Mouse (Mus musculus): ENCODE measurements around the gene Kdr. TPM values are rescaled to one million over a fixed set of nuclear protein-coding genes. Genes with fewer than 3 reads are reported as not detected.
"Not testable (repeated sequence)": the region's sequence is repeated elsewhere in the genome, so short reads cannot be mapped to it uniquely, and the experiment has no call there.

Kdr gene
- polyA plus RNA-seq, 1 experiment from 2014 or later, result 18.6 TPM

DNA sequence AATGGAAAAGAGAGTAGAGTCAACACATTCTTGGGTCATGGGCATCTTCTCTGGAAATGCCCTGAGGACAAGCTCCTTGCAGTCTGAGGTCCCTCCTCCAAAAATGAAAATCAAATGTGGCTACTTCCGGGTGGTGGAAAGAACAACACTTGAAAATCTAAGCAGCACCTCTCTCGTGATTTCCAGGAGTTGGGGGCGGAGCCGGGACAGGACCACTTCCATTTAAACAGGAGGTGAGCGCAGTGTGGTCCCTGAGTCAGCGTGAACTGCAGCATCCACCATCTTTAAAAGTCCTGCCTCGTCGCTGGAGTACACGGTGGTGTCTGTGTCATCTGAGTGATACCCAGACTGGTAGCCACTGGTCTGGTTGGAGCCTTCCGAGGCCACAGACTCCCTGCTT, 44.1 kb downstream of the Kdr start:
- H3K9ac ChIP-seq, result no peak overlapping the region
- peaks cover 37% of the 10 kb centered on the region for H3K4me1 ChIP-seq
- H3K36me3 ChIP-seq, result no peaks in the 10 kb centered on the region
- no peak overlapping the region for H3K4me2 ChIP-seq
- H3K27ac ChIP-seq, result no peak overlapping the region
- ATAC-seq, result no peak
- no peak overlapping the region for H3K4me3 ChIP-seq
- WGBS (ENCODE audit: insufficient replicate concordance), result 71% methylated on average over 10 of the region's 10 CpGs
- H3K9me3 ChIP-seq (replicated peaks), result no peaks in the 10 kb centered on the region
- H3K27me3 ChIP-seq (replicated peaks), result peaks cover 16% of the 10 kb centered on the region

DNA sequence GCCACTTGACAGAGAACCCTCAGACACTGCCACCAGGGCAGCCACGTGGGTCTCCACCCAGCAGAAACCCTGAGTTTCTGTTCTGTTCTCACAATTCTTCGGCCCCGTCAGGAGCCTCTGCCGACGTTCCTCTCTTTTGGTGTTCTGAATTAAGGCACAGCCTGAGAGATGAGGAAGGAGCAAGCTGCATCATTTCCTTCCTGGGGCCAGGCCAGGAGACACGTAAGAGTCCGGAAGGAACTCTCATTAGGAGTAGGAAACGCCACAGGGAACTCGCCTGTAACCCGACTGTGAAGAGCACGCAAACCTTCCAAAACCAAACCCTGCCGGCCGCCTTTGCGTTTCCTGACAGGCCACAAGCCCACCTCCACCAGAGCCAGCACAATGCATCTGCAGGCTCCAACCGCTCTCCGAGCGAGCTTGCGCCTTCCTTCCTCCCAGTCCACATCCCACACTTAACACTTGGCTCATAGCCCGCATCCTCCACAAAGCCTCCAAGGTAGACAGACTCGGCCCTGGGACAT, 44.7 kb downstream of the Kdr start:
- Histone ChIP-seq H3K4me3 (0 out of 2 replicates have a peak overlapping the region, but pooled peaks have one; percentile 3), H3K9me3 (replicated peaks) (no peaks in the 10 kb centered on the region), H3K27me3 (replicated peaks) (peaks cover 13% of the 10 kb centered on the region), H3K9ac (no peak overlapping the region), H3K27ac (no peak overlapping the region), H3K4me1 (peaks cover 37% of the 10 kb centered on the region), H3K4me2 (peak overlapping the region; percentile 45), H3K36me3 (no peaks in the 10 kb centered on the region)
- WGBS (ENCODE audit: insufficient replicate concordance), result 30% methylated on average over 20 of the region's 20 CpGs
- peak; percentile 34 for ATAC-seq

DNA sequence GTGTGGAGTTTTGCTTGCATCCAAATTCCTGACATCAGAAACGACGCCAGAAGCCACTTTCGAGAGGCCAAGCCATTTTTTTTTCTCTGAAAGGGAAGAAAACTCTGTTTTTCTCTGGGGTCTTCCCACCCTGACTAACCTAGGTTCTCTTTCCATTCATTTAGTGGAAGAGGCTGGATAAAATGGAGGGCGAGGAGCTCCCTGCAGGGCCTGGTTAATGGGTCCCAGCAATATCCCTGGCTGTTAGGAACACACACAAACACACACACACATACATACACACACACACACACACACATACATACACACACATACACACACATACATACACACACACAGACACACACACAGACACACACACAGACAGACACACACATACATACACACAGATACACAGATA, 46.8 kb downstream of the Kdr start:
- not testable (repeated sequence) for H3K9ac ChIP-seq; H3K9me3 ChIP-seq (replicated peaks); H3K4me2 ChIP-seq; H3K36me3 ChIP-seq; ATAC-seq; H3K27ac ChIP-seq; H3K4me3 ChIP-seq
- Histone ChIP-seq H3K4me1 (peaks cover 44% of the 10 kb centered on the region), H3K27me3 (replicated peaks) (peaks cover 11% of the 10 kb centered on the region)
- 75% methylated on average over 4 of the region's 4 CpGs for WGBS (ENCODE audit: insufficient replicate concordance)

- ATAC-seq, result peak; percentile 81
- no peak overlapping the region for H3K4me3 ChIP-seq
- H3K9ac ChIP-seq, result no peak overlapping the region
- H3K27ac ChIP-seq, result no peak overlapping the region
- H3K4me2 ChIP-seq, result no peak overlapping the region
- 25% methylated on average over 7 of the region's 7 CpGs for WGBS (ENCODE audit: insufficient replicate concordance)
- no peaks in the 10 kb centered on the region for H3K36me3 ChIP-seq
- peaks cover 44% of the 10 kb centered on the region for H3K4me1 ChIP-seq
- H3K27me3 ChIP-seq (replicated peaks), result peaks cover 11% of the 10 kb centered on the region
- H3K9me3 ChIP-seq (replicated peaks), result no peaks in the 10 kb centered on the region
Observed at GRCm38 (mm10) chr5:75929960-75930359, 48.3 kb downstream of the Kdr start.

- no peak overlapping the region for H3K4me2 ChIP-seq
- H3K36me3 ChIP-seq, result no peaks in the 10 kb centered on the region
- 0 out of 2 replicates have a peak, but pooled peaks cover 3% of the 10 kb centered on the region for H3K4me1 ChIP-seq
- no peak overlapping the region for H3K27ac ChIP-seq
- WGBS (ENCODE audit: insufficient replicate concordance), result 55% methylated on average over 6 of the region's 6 CpGs
- no peak overlapping the region for H3K4me3 ChIP-seq
- ATAC-seq, result no peak
- H3K27me3 ChIP-seq (replicated peaks), result no peaks in the 10 kb centered on the region
- no peaks in the 10 kb centered on the region for H3K9me3 ChIP-seq (replicated peaks)
- H3K9ac ChIP-seq, result no peak overlapping the region
Observed at GRCm38 (mm10) chr5:75922677-75923076, 55.6 kb downstream of the Kdr start.

- Histone ChIP-seq H3K4me1 (0 out of 2 replicates have a peak, but pooled peaks cover 3% of the 10 kb centered on the region), H3K27ac (no peak overlapping the region), H3K4me2 (no peak overlapping the region), H3K27me3 (replicated peaks) (no peaks in the 10 kb centered on the region), H3K4me3 (no peak overlapping the region), H3K9me3 (replicated peaks) (no peaks in the 10 kb centered on the region), H3K36me3 (no peaks in the 10 kb centered on the region), H3K9ac (no peak overlapping the region)
- ATAC-seq, result no peak
- WGBS (ENCODE audit: insufficient replicate concordance), result 51% methylated on average over 12 of the region's 12 CpGs
Observed at GRCm38 (mm10) chr5:75921730-75922387, 56.4 kb downstream of the Kdr start.

DNA sequence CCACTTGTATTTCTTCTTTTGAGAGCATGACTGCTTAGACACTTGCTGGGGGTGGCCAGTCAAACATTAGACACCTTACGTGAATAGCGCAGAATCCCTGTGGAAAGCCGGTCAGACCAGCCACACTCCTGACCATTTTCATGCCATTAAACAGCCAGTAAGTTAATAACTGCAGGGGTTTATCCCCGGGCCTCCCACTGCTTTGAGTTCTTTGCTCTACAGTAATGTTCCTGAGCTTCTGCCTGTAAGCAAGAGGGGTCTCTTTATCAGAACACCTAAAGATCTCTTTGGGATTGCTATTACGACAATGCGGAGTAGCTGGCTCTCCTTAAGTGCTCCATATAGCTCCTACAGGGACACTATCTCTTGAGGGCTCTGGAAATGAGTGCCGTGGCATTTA, 58.7 kb downstream of the Kdr start:
- Histone ChIP-seq H3K9ac (no peak overlapping the region), H3K4me3 (no peak overlapping the region), H3K9me3 (replicated peaks) (no peaks in the 10 kb centered on the region), H3K4me1 (0 out of 2 replicates have a peak, but pooled peaks cover 3% of the 10 kb centered on the region), H3K27me3 (replicated peaks) (no peaks in the 10 kb centered on the region), H3K36me3 (no peaks in the 10 kb centered on the region), H3K4me2 (no peak overlapping the region), H3K27ac (no peak overlapping the region)
- WGBS (ENCODE audit: insufficient replicate concordance), result 77% methylated on average over 7 of the region's 7 CpGs
- ATAC-seq, result no peak

- H3K4me3 ChIP-seq, result no peak overlapping the region
- ATAC-seq, result no peak
- H3K36me3 ChIP-seq, result no peaks in the 10 kb centered on the region
- H3K4me2 ChIP-seq, result no peak overlapping the region
- 57% methylated on average over 7 of the region's 7 CpGs for WGBS (ENCODE audit: insufficient replicate concordance)
- H3K27me3 ChIP-seq (replicated peaks), result no peaks in the 10 kb centered on the region
- H3K4me1 ChIP-seq, result 0 out of 2 replicates have a peak, but pooled peaks cover 3% of the 10 kb centered on the region
- H3K9ac ChIP-seq, result no peak overlapping the region
- H3K9me3 ChIP-seq (replicated peaks), result no peaks in the 10 kb centered on the region
- H3K27ac ChIP-seq, result no peak overlapping the region
Observed at GRCm38 (mm10) chr5:75918139-75918538, 60.1 kb downstream of the Kdr start.

DNA sequence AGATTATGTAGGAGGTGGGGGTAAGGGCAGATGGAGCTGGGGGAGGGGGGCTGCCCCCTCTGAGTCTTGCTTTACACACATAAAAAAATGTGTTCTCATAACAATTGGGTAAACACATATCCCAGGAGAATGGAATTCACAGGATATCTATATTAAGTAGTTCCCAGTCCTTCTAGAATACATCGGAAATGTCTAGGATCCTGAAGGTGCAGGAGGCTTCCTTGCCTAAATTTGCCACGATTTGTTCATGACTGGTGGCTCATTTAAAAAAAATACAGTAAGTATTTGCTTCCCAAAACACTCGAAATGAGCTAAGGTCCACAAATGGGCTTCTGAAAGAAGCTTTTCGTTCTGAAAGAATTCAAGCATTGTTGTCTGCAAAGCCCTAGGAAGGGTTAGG, 61.0 kb downstream of the Kdr start:
- Histone ChIP-seq H3K9ac (no peak overlapping the region), H3K27me3 (replicated peaks) (no peaks in the 10 kb centered on the region), H3K9me3 (replicated peaks) (no peaks in the 10 kb centered on the region), H3K4me3 (no peak overlapping the region), H3K4me1 (0 out of 2 replicates have a peak, but pooled peaks cover 3% of the 10 kb centered on the region), H3K27ac (no peak overlapping the region), H3K36me3 (no peaks in the 10 kb centered on the region), H3K4me2 (no peak overlapping the region)
- ATAC-seq, result no peak
- WGBS (ENCODE audit: insufficient replicate concordance), result 55% methylated on average over 4 of the region's 4 CpGs

DNA sequence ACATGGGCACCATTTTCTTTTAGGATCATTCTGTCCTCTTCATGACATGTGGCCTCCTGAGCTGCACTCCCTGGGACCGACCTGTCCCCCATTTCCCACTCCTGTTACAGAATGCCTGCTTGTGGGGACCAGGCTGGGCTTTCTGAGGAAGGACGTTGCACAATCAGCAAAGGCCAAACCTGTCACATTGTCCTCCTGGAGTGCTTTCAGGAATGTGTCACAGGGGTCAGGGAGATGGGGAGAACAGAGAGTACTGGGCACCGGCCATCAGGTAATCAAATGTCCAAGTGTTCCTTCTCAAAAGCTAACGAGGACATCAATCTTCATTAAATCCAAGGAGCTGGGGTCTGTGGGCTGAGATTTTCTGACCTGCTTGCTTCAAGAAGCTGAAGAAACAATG, 72.2 kb downstream of the Kdr start:
- no peak overlapping the region for H3K9ac ChIP-seq
- H3K36me3 ChIP-seq, result no peaks in the 10 kb centered on the region
- H3K27me3 ChIP-seq (replicated peaks), result no peaks in the 10 kb centered on the region
- ATAC-seq, result no peak
- H3K4me3 ChIP-seq, result no peak overlapping the region
- WGBS (ENCODE audit: insufficient replicate concordance), result 49% methylated on average over 4 of the region's 4 CpGs
- H3K9me3 ChIP-seq (replicated peaks), result no peaks in the 10 kb centered on the region
- H3K4me1 ChIP-seq, result peaks cover under 1% of the 10 kb centered on the region; the same call in 1 of the 2 replicates
- H3K27ac ChIP-seq, result no peak overlapping the region
- no peak overlapping the region for H3K4me2 ChIP-seq

DNA sequence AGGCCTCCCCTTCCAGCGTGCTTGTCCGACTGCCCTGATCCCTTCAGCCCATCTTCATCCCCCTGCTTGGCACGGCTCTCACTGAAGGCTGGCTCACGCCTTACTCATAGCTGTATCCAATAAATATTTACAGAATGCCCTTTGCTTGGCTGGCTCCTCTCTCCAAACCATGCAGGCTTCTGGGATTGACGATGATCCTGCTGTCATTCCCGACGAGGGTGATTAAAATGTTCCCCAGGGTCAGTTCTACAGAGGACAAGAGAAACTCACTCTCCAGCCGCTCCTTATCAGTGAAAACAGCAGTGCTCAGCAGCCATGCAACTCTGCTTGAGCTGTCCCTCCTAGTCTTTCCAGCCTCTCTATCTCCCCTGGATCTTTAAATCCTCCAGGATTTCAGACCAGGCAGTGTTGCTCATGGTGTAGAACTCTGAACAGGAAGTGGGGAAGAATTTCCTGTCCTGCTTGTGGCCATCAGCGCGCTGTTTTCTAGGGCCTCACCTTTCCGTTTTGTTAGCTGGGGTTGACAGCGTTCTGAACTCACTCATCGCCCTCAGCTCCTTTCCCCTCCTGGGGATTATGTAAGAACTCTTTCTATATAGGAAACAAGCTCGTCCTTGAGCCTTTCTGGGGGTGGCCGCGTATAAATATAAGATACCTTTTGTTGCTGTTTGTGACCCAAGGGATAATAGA, 77.9 kb downstream of the Kdr start:
- Histone ChIP-seq H3K4me3 (no peak overlapping the region), H3K27me3 (replicated peaks) (peaks cover 18% of the 10 kb centered on the region), H3K27ac (no peak overlapping the region), H3K9me3 (replicated peaks) (no peaks in the 10 kb centered on the region), H3K4me2 (no peak overlapping the region), H3K36me3 (no peaks in the 10 kb centered on the region), H3K4me1 (peaks cover 11% of the 10 kb centered on the region), H3K9ac (no peak overlapping the region)
- no peak for ATAC-seq
- WGBS (ENCODE audit: insufficient replicate concordance), result 17% methylated on average over 16 of the region's 16 CpGs

DNA sequence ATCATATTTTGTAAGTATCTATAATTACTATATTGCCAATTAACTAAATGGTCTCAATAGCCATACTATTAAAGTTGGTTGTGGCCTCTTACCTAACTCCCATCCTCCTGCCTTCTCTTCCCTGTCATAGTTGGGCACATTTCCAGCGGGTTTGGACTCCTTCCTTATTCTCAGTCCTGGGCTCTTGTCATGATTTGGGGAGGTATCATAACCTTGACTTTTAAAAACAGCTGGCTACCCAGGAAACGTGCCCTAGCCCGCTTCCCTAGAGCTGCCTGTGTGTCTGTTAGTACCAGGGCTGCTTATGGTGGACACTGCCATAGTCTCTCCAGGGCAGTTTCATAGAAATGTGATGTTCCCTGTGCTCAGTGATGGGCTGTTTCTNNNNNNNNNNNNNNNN, 82.9 kb downstream of the Kdr start:
- Histone ChIP-seq H3K27me3 (replicated peaks) (peaks cover 18% of the 10 kb centered on the region), H3K27ac (no peak overlapping the region), H3K4me2 (no peak overlapping the region), H3K36me3 (no peaks in the 10 kb centered on the region), H3K4me1 (peaks cover 3% of the 10 kb centered on the region; the same call in 1 of the 2 replicates), H3K9ac (no peak overlapping the region), H3K9me3 (replicated peaks) (no peaks in the 10 kb centered on the region), H3K4me3 (no peak overlapping the region)
- 58% methylated on average over 3 of the region's 3 CpGs for WGBS (ENCODE audit: insufficient replicate concordance)
- no peak for ATAC-seq
